Mouse (Mus musculus) lung, postnatal 14 days (tissue): ENCODE measurements around the gene Smim4.
A peak's percentile ranks its signal among the peaks of the same experiment; 100 is the strongest.

ENCODE experiments used
- DNase-seq: peaks from one replicate; pipeline ENCODE4 v3.0.0; 2021

The Smim4 gene

GRCm38 (mm10) chr14:31138219-31138896 is 9.6 kb upstream of the Smim4 start:
- DNase-seq, result no peak

GRCm38 (mm10) chr14:31137791-31138190 is 9.0 kb upstream of the Smim4 start:
- peak; percentile 22 for DNase-seq

GRCm38 (mm10) chr14:31137281-31137595 is 8.5 kb upstream of the Smim4 start:
- DNase-seq, result no peak

- no peak for DNase-seq
These were observed 7.9 kb upstream of the Smim4 start for GRCm38 (mm10) chr14:31136411-31137280.

GRCm38 (mm10) chr14:31135495-31136410 is 7.0 kb upstream of the Smim4 start:
- DNase-seq, result no peak

- DNase-seq, result no peak
These were observed 5.6 kb upstream of the Smim4 start for GRCm38 (mm10) chr14:31134015-31135000.

- peak; percentile 65 for DNase-seq
These were observed 4.4 kb upstream of the Smim4 start for GRCm38 (mm10) chr14:31133023-31133665.

GRCm38 (mm10) chr14:31132491-31132975 is 3.8 kb upstream of the Smim4 start:
- no peak for DNase-seq

- peak; percentile 71 for DNase-seq
These were observed 3.3 kb upstream of the Smim4 start for GRCm38 (mm10) chr14:31132031-31132430.

- no peak for DNase-seq
These were observed 2.6 kb upstream of the Smim4 start for GRCm38 (mm10) chr14:31131272-31131821.

GRCm38 (mm10) chr14:31130236-31131220 is 1.8 kb upstream of the Smim4 start, which contains the start of gene Nt5dc2:
Nt5dc2 (plus strand) TSS chr14:31131053.
- peak; percentile 91 for DNase-seq

- DNase-seq, result no peak
These were observed 825 bp upstream of the Smim4 start for GRCm38 (mm10) chr14:31129326-31130235.

- peak; percentile 78 for DNase-seq
These were observed 493 bp downstream of the Smim4 start for GRCm38 (mm10) chr14:31128101-31128825.

GRCm38 (mm10) chr14:31126826-31127225 is 1.9 kb downstream of the Smim4 start:
- no peak for DNase-seq

- DNase-seq, result no peak
These were observed 3.4 kb downstream of the Smim4 start for GRCm38 (mm10) chr14:31125106-31126075.

GRCm38 (mm10) chr14:31115522-31115921 is 13.2 kb downstream of the Smim4 start:
- DNase-seq, result no peak
